Mouse (Mus musculus): ENCODE measurements around the gene Cipc. TPM values are rescaled to one million over a fixed set of nuclear protein-coding genes. Genes with fewer than 3 reads are reported as not detected.

Cipc gene
- 10 to 100 TPM; 34.5 to 38.7 (median 37.1) TPM for total RNA-seq (2022)

DNA sequence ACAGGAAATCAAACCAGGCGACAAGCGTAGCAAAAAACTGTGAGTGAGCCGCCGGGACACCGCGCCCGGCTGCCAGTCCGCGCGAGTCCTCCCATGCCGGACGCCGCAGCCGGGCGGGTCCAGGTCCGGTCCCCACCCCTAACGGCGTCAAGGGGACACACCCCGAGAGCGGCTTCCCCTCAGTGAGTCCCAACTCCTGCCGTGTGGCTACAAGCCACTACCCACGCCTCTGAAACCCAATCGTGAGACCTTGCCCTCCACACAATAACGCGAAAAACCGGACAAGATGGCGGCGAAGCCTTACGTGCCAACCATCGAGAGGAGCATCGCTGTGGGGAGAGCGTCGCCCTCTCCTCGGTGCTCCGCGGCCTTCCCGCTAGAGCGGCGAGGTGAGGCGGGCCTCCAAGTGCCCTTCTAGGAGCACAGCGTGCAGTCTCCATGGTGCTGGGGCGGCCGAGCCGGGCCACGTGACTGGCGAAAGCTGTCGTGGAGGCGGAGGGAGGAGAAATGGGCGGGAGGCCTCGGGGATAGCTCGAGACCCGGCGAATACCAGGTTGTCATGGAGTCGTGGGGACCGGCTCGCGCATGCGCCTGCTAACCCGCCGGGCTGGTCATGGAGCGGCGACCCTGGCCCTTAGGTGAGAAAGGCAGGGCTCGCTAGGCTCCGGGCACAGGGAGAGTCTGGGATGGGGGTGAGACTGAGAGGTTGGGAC, at the start of gene Cipc:
Gene Cipc (plus strand): TSS at position 182 of the 713 bp plus-strand sequence.
- DNase-seq (ENCODE audit: low spot score in 2 of 2), result peak; percentile 97 to 99

DNA sequence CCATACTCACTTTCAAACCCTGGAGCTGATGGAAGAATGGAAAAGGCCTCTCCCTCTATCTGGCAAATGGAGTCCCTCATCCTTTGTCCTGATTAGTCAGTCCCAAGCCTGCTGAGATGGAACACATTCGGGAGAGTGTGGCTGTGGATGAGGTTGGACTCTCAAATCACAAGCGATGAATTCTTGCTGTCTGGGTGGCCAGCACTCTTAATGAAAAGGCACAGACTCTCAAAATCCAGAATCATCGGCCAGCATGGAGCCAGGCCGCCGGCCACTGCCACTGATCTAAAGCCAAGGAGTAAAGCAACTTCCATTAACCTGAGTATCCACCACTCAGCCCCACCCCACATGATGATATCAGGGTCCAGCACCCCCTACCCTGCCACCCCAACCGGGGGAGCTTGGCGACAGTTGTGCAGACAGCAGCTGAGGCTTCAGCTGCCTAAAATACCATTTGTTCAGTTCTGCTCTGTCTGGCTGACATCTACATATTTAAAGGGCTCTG, 49.0 kb upstream of the Cipc start:
- no peak for DNase-seq (ENCODE audit: low spot score in 2 of 2)

DNA sequence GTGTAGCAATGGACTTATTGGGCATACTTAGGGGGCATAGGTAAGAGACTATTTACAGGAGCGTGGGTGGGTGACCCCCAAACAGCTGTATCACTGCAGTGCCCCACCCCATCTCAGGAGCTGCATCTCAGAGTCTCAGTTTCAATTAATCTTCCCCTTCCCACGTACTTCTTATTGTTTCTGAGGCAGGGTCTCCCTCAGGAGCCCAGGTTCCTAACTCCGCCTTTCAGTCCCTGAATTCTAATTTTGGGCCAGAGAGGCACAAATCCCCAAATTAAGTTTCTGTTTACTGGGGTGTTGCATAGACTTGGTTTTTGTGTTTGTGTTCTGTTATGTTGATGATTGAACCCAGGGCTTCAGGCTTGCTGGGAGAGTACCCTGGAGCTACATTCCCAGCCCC, 48.4 kb upstream of the Cipc start:
- DNase-seq (ENCODE audit: low spot score in 2 of 2), result no peak

DNA sequence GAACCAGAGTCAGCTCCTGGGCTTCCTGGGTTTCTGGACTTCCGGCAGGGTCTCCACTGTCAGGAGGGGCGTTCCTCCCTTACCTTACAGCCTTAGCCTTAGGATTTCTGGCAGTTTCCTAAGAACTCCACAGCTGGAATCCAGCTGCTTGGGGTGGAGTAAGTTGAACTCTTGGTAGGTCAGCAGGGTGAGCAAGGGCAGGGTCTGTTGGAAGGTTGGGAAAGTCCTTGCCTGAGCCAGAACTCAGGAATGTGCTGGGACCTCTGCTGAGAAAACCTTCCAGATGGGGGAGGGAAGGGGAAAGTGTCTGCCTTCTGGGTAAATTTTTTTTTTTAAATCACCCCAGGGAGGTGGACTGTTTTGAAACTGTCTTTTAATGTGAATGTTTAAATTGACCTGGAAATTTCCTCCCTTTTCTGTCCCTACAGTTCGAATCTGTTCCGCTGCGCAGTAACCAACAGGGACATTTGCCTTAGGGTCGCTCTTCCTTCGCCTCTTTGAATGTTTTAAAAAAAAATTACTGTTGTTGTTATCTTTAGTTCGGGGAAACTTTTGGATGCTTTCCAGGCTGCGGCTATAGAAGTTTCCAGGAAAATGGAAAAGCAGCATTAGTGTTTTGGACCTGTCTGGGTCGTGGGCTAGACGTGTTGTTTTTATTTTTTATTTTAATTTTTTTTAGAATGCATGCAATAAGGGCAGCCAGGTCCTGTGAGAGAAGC, 47.2 kb upstream of the Cipc start:
- DNase-seq (ENCODE audit: low spot score in 2 of 2), result peak in 1 of 2 experiments; percentile 47

DNA sequence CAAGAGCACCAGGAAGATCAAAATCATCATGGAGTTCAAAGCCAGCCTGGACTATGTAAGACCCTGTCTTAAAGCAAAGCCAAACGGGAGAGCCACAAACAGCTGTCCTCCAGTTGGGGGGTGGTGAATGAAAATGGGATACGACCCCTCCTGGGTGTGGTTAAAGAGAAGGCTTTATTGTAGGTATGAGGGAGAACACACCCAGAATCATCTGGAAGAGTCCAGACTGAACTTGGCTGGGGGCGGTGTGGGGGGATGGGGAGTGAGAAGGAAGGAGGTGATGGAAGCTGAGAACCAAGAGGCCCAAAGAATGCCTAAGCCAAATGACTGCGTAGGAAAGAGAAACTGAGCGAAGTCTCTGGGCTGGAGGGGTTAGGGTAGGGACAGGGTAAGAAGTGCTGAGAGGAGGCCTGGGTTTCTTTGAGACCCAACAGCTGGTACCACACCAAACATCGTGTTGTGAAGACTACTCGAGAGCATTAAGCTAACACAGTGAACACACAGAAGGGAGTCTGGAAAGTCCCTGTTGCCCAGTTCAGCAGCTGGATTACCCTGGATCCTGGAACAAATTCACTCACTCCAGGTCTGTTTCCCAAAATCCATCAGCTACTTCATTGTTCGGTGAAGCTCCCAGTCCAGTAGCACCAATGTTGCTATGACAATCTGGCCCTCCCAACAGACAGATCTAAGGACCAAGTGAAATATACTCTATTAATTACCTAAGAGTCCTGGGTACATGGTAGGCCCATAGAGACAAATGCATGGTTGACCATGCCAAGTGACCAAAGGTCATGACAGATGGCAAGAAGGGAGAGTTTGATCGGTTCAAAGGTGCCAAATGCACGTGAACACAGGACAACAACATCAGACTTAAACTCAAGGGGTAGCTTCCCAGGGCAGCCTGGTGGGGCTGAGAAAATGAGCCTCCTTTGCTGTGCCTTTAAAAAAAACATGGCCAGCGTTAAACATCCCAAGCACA, 42.7 kb upstream of the Cipc start:
- DNase-seq (ENCODE audit: low spot score in 2 of 2), result no peak

DNA sequence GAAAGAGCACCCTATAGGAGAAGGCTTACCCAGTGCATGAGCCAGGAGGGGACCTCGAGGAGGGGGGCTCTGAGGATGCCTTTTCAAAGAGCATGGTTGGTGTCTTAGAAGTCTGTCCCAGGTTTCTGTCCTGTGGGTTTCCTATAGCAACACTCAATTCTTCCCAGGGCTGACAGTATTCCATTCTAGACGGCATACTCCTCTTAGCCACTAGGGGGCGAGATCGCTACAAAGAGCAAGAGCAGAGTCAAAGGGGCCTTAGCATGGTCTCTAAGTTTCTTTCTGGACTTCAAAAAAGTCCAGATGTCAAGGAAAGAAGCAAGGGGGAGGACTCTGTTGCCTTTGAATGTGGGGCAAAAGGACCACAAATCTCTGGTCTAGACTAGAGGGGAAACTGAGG, 41.6 kb upstream of the Cipc start:
- no peak for DNase-seq (ENCODE audit: low spot score in 2 of 2)

DNA sequence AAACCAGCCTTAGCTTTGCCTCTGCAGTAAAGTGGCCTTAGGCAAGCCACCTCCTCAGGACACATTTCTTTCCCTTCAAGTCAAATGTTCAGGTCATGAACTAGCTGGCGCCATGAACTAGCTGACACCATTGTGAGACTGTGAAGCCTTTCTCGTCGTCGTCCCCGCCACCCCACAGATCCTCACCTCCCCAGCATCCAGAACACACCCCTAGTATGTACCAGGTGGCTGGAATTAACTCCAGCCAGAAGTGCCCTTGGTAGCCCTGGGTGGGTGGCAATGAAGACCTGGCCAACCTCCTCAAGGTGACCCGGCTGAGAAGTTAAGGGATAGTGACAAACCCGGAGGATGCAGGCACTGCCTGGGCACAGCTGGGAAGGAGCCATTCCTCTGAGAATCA, 41.0 kb upstream of the Cipc start:
- no peak for DNase-seq (ENCODE audit: low spot score in 2 of 2)

DNA sequence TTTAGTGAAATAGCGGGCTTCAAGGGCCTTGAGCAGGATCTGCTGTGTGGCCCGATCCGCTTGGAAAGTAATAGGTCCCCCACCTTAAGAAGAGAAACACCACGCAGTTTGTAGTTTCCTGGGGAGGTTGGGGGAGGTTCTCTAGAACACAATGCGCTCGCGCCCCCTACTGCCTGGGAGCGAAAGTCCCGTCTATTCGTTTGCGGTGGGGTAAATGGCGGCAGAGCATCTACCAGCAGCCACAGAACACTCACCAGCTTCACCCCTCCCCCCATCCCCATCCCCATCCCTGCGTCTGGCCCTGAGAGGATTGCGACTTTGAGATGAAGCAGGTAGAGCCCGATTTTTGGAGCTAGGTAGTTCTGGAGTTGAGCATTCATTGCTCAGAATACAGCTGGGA, 40.4 kb upstream of the Cipc start:
- DNase-seq (ENCODE audit: low spot score in 2 of 2), result peak; percentile 72 to 77

DNA sequence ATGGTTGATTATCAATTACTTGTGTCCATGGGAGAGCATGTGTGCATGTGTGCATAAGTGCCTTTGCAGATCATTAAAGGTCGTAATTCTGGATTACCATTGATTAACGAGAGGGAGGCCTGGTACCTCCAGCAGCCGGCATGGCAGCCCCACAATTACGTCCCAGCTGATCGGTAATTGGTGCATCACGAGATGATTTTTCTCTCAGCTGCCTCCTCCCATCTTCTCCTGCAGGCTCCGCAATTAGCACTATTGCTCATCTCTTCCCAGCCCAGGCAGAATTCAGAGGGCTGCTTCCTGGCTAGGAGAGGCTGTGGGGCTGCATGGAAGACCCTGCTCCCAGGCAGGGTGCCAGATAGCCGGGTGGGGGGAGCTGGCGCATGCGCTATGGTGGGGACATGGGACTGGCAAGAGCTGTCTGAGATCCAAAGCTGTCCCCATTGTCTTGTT, 35.3 kb upstream of the Cipc start:
- no peak for DNase-seq (ENCODE audit: low spot score in 2 of 2)

DNA sequence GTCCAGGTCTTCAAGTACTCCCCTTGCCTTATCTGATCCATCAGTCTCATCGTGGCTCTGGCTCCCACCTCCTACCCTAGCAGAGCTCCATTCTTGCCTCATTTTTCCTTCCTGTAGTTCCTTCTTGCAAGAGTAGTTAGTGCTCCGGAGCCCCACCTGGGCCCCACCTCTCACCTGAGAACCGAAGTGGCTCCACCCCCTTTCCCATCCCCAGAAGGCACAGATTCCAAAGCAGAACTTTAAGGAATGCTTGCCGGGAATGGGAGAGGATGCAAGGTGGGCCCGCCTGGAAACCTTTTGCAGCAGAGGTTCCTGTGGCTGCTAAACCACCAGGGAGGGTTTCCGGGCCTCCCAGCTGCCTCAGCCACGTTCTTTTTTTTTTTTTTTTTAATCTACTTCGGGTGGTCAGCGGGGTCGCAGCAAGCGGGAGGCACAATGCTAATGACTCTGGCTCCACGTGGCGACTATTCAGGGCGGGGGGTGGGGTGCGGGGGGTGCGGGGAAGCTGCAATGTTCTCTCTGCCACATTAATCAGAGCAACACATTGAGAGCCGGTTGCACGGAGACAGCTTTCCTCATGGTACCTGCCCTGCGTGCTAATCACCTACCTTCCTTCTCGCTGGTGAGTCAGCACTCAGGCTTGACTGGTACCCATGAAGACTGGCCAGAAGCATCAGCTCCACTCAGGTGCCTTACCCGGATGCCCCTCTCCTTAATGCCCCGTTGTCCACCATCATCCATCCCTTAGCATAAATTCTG, 34.3 kb upstream of the Cipc start:
- DNase-seq (ENCODE audit: low spot score in 2 of 2), result no peak

DNA sequence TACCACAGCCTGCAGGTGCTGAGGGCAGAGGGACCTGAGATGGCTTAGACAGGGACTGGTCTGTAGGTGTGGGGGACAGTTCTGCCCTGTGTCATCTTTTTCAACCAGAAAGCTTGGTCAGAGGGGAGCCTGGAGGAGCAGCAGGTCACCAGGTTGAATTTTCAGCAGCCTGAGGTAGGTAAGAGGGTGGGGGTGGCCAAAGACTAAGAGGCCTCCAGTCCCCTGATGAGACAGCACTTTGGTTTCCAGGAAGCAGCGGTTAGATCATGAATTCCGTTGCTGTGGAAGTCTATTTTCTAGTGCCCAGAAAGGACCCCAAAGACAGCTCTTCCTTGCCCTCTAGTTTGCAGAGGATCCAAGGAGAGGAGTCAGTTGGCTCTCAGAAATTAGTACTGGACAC, 32.5 kb upstream of the Cipc start:
- DNase-seq (ENCODE audit: low spot score in 2 of 2), result no peak

DNA sequence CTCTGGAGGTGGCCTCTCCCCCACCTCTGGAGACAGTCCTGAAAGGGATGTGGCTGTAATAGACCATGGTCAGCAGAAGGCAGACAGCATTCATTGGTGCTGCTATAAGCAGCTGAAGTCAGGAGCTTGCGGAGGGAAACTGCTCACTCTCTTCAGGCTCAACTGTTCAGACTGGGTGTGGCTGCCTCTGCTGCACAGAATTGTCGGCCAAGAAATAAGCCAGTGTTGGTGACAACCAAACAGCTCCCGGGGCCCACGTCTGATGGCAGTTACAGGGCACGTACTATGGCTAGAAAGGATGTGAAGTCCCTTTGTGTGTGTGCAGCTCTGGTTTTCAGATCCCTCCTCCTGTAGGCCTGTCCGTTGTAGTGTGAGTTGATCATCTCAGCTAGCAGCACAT, 32.1 kb upstream of the Cipc start:
- no peak for DNase-seq (ENCODE audit: low spot score in 2 of 2)

DNA sequence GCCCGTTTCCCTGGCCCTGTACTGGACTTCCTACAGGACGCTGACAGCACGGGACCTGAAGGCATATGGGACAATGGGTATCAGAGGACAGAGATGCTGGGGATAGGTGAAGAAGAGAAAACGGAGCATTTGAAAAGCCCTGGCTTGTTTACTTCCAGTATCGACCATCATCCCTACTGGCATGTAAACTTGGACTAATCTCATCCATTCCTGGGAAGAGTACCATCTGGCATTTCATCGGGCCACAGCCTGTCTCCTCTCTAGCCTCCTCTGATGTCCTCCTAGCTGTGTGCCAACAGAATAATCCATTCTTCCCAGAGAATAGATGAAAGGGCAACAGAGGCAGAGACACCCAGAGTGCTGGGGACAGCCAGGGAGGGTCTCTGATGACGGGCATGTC, 31.2 kb upstream of the Cipc start:
- DNase-seq (ENCODE audit: low spot score in 2 of 2), result no peak

DNA sequence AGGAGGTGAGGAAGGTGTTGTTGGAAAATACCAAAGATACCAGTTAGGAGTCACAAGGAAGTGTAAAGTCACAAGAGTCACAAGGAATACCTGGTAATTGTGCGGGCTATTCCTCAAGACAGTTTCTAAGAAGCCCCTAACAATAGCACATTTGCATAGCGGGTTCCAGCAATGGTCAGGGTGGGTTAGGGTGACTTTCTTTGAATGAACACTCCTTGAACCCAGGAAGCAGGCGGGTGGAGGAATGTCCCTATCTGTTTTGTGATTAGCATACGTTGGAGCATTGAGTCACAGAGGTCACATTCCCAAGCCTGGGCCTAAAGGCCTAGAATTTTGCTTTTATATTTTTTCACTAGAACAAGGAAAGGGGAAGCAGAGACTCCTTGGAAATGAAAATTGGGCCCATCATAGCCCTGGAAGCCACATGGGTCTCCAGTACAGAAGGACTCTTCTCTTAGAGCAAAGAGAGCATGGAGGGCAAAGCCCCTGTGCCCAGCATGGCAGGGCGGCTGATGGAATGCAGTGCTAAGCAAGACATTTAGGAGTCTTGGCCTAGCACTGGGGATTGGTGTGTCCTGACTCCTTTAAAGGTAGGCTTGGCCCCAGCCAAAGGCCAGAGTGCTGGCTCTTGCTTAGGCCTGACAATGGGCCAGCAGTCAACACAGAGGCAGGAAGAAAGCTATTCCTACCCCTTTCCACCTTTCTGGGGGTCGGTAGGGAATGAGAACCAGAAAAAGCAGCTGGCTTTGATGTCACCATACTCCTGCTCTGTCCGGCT, 29.9 kb upstream of the Cipc start:
- peak in 1 of 2 experiments; percentile 29 for DNase-seq (ENCODE audit: low spot score in 2 of 2)

DNA sequence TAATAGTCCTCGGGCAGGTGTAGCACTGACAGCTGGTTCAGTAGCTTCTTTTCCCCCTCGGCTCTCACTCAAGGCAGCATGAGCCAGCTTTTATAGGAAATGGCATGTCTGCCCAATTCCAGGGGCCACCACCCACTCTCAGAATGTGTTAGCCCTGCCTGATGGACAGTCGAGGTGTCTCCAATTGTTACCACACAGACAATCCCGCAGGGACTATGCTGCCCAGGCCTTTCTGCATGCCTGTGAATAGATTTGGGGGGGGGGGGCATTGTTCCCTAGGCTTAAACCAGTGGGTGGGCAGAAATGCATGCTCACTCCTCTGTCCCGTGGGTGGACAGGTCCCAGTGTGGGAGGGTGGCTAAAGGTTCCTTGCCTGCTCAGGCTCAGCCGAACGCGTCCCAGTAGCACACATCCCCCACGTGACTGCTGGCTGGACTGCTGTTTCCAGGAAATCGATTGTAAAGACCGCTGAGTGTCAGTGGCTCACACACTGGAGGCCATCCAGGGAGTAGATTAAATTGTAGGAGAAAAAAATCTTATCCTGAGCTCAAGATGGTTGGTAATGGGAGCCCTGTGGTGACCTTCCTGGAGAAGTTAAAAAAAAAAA, 28.4 kb upstream of the Cipc start:
- DNase-seq (ENCODE audit: low spot score in 2 of 2), result no peak

DNA sequence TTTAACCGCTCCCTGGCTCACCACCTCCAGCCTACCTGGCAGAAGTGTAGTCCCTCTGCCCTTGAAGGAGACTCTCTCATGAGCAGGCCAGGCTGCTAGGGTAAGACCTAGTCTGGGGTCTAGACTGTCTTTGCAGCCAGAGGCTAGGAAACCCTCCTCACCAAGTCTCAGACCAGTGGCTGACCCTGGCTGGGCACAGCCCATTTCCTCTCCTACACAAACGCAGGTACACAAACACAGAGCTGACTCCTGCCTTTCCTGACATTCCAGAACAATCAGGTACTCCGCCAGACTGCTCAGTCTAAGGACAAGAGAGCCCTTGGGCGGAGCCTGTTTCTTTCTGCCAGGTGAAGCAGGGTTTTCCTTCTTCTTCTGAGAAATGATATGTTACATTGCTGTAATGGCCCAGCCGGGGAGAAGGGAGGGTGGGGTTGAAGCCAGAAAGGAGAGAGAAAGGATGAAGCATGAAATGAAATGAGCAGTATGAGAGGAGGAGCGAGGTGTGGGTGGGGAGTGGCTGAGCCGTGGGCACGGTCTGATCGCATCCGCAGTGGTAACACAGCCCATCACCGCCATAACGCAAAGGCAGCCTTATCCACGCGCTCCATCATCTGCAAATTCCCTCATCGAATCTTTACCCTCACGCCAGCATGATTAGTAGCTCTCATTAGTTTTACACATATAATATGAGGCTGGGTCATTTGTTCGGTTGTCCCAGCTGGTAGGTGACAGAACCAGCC, 27.7 kb upstream of the Cipc start:
- DNase-seq (ENCODE audit: low spot score in 2 of 2), result no peak

DNA sequence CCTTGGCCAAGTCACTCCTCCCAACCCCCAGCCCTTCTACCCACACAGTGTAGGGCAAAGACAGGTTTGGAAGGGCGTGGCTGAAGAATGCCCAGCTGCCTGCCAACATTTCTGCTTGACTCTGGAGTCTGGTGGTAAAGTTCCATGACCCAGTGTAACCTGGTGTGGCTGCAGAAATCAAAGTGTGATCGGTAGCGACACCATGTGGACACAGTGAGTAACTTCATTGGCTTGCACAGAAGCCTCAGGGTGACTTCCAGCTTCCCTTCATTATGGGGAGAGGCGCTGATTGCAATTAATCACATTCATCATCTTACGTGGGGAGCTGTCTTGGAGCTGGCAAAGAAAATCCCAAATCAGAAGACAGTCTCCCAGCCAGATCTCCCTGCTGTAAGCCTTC, 23.0 kb upstream of the Cipc start:
- DNase-seq (ENCODE audit: low spot score in 2 of 2), result peak; percentile 58 to 75

DNA sequence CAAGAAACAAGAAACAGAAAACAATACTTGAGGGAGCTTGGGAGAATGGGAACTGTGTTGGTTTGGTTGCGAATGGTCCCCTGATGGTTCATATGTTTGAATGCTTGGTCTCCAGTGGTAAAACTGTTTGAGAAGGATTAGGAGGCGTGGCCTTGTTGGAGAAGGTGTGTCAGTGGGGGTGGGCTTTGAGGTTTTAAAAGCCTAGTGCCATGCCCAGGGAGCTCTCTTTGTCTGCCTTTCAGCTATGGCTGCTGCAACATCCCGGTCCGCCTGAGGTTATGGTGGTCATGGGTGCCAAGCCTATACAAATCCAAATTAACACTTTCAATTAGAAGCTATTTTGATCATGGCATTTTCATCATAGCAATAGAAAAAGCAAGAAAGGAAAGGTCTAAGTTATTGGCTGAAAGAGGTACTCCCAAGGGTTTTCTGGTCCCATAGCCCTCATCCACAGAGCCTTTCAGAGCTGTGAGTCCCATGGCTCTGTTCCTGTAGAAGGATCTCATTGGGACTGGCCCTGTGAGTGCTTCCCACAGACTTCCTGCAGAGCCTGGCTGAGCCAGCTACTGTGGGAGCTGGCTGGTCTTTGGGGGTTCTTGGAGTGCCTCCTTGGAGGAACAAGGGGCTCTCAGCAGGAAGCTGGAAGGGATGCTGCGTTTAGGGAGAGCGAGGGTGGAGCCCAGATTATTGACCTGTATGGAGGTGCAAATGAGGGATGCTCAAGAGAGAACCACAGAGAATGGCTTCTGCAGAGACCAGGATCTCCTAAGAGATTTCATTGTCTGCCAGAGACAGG, 15.7 kb upstream of the Cipc start:
- no peak for DNase-seq (ENCODE audit: low spot score in 2 of 2)
